Mouse (Mus musculus) hematopoietic stem cell, adult 5-6 weeks (primary cell): Measurements from ENCODE around the gene Mapk14. TPM values are rescaled to one million over a fixed set of nuclear protein-coding genes. Genes with fewer than 3 reads are reported as not detected.
A peak's percentile ranks its signal among the peaks of the same experiment; 100 is the strongest.

Source experiments
- ATAC-seq, 2 experiments: fragments of 125-278 bp in 1 of 2; replicated peaks in 1 of 2; 2 replicates each; pipeline ENCODE4 v1.8.0; 2016 to 2017; ENCODE audit warnings: inconsistent platforms in 2 of 2, mild to moderate bottlenecking in 2 of 2, moderate number of reproducible peaks in 2 of 2, low read depth in 1 of 2, moderate TSS enrichment in 1 of 2; ENCODE audit not compliant: low FRiP score in 2 of 2, poor library complexity in 2 of 2, severe bottlenecking in 2 of 2, insufficient read depth in 1 of 2, low TSS enrichment in 1 of 2
- total RNA-seq: library from RNA; stranded (forward); fragments of 172-1452, 232-1000 nt; gene quantifications from 2 replicates; pipeline ENCODE4 v1.2.3, GENCODE M21; 2017

The Mapk14 gene
- total RNA-seq, 1 experiment from 2014 or later = 79.5 TPM

- ATAC-seq = no peak
These were observed 2.9 kb downstream of the Mapk14 start for GRCm38 (mm10) chr17:28694078-28694477.

- ATAC-seq = no peak
These were observed 3.7 kb downstream of the Mapk14 start for GRCm38 (mm10) chr17:28694832-28695231.

- no peak for ATAC-seq
These were observed 5.5 kb downstream of the Mapk14 start for GRCm38 (mm10) chr17:28696641-28697040.

- ATAC-seq = peak; percentile 54 to 77
These were observed 6.4 kb downstream of the Mapk14 start for GRCm38 (mm10) chr17:28697290-28698195.

GRCm38 (mm10) chr17:28698245-28698644, 7.1 kb downstream of the Mapk14 start:
- ATAC-seq = no peak

- no peak for ATAC-seq
These were observed 7.5 kb downstream of the Mapk14 start for GRCm38 (mm10) chr17:28698672-28699071.

GRCm38 (mm10) chr17:28699789-28700188, 8.7 kb downstream of the Mapk14 start:
- no peak; a peak in 1 of 4 replicates for ATAC-seq

GRCm38 (mm10) chr17:28701171-28701570, 10.0 kb downstream of the Mapk14 start:
- ATAC-seq = no peak

GRCm38 (mm10) chr17:28701737-28702136, 10.6 kb downstream of the Mapk14 start:
- no peak for ATAC-seq

- ATAC-seq = peak; percentile 43 to 57; a peak in 2 of 4 replicates
These were observed 11.5 kb downstream of the Mapk14 start for GRCm38 (mm10) chr17:28702646-28703045.

GRCm38 (mm10) chr17:28706697-28707096, 15.6 kb downstream of the Mapk14 start:
- ATAC-seq = 0 out of 4 replicates have a peak, but pooled peaks of 1 of the 2 experiments have one; percentile 15

GRCm38 (mm10) chr17:28707136-28707627, 16.1 kb downstream of the Mapk14 start:
- peak in 1 of 2 experiments; percentile 17; a peak in 1 of 4 replicates for ATAC-seq

- no peak for ATAC-seq
These were observed 16.7 kb downstream of the Mapk14 start for GRCm38 (mm10) chr17:28707816-28708215.

GRCm38 (mm10) chr17:28708989-28709388, 17.9 kb downstream of the Mapk14 start:
- peak; percentile 33 to 34; a peak in 1 of 4 replicates for ATAC-seq

GRCm38 (mm10) chr17:28709552-28710290, 18.6 kb downstream of the Mapk14 start:
- ATAC-seq = peak; percentile 54 to 61

- no peak for ATAC-seq
These were observed 19.2 kb downstream of the Mapk14 start for GRCm38 (mm10) chr17:28710291-28710688.

- ATAC-seq = no peak
These were observed 20.1 kb downstream of the Mapk14 start for GRCm38 (mm10) chr17:28711237-28711636.

- no peak for ATAC-seq
These were observed 21.2 kb downstream of the Mapk14 start for GRCm38 (mm10) chr17:28712305-28712704.
